Mouse (Mus musculus) ovary, postnatal 14 days (tissue): ENCODE data around the gene Dlgap1.

Experiments used
- DNase-seq: peaks from one replicate; pipeline ENCODE4 v3.0.0; 2022; ENCODE audit warnings: low spot score

The Dlgap1 gene

GRCm38 (mm10) chr17:70173916-70174315 lies 205.0 kb downstream of the Dlgap1 start:
- DNase-seq = no peak

- no peak for DNase-seq
Measured at GRCm38 (mm10) chr17:70191228-70191627, 222.4 kb downstream of the Dlgap1 start.

GRCm38 (mm10) chr17:70222891-70223290 lies 254.0 kb downstream of the Dlgap1 start:
- DNase-seq = no peak

DNA sequence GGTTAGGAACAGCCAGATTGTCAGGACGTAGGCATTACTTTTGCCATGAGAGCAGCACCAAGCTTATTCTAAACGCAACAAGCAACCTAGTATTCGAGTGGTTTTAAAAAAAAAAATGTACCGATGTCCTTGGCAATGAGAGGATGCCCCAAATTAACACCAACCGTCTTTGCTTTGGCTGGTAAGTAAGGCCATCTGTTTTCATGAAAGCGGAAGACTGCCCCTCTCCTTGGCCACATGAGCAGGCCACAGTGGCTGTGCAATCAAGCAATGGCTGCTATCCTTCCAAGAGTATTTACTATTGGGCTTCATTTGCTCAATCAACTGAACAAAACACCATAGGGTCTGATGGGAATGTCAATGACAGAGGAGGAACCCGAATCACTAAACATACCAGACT lies 278.5 kb downstream of the Dlgap1 start:
- DNase-seq = no peak

DNA sequence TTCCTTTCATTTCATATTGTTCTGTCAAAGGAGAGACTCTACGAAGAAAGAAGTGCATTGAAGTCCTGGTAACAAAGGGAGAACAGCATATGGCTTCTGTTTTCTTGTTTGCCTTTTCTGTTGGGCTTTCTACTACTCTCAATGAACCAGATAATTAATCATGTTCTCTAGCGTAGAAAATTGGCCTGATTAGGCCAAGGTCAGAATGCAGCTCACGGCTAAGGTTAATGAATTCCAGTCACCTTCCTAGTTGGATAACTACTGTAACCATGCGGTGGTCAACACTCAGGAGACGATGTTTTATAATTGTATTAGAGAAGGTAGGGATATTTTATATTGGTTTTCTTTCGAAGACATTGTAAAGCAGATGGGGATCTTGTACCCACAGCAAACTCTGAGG lies 279.4 kb downstream of the Dlgap1 start:
- no peak for DNase-seq

DNA sequence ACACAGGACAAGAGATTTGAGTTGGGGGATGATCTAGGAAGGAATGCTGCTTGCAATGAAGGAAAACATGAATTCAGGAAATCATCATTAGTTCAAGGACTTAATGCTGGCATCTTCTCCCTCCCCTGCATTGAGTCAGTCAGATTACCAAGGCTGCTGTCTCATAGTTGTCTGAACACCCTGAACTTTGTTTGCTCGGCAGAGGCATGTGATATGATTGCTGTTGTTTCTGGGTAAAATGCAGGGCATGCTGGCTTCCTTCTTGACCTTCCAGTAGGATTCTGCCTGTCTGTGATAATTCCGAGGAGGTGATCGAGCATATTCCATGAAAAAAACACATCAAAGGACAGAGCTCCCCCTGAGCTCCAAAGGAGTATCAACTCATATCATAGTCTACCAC lies 283.6 kb downstream of the Dlgap1 start:
- DNase-seq = no peak

- no peak for DNase-seq
Measured at GRCm38 (mm10) chr17:70256371-70256770, 287.5 kb downstream of the Dlgap1 start.

- DNase-seq = no peak
Measured at GRCm38 (mm10) chr17:70263156-70263555, 294.3 kb downstream of the Dlgap1 start.

- no peak for DNase-seq
Measured at GRCm38 (mm10) chr17:70272125-70272524, 303.3 kb downstream of the Dlgap1 start.

DNA sequence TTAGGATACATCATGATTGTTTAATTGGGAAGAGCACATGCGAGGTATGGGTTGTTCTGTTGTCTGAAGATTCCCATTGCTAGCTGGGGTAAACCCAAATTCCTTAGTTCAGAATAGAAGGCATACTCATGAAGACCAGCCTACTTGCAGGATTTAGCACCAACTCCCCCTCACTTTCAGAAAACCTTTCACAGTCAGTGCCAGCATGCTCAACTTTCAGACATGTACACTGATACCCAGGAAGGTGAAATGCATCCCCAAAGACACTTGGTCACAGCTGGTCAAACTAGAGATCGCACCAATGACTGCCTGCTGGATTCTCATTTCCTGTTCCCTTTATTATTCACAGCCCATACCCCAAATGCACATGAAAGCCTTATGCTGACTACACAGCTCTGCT lies 318.8 kb downstream of the Dlgap1 start:
- DNase-seq = no peak

GRCm38 (mm10) chr17:70294106-70294505 lies 325.2 kb downstream of the Dlgap1 start:
- DNase-seq = no peak

DNA sequence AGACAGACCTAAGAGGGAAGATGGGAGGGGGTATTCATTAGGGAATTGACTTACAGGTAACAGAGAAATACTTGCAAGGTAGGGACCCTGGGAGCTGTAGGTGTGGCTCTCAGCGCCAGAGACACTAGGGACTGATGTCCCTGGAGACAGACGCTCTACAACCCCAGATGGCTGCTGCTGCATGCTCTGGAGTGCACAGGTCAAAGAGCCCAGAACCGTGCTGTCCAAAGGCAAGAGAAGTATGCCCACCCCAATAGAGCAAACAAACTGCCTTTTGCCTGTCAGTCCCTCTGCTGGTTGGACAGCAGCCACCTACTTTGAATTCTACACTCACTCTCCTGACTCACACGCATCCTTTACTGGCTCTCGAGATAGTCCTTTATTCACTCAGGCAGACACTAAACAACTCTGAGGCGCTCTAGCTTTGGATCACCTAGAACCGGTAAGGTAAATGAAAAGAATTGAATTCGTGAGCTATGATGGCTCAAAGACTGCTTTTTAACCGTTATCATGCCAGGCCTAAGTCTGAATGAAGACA lies 333.1 kb downstream of the Dlgap1 start:
- no peak for DNase-seq

DNA sequence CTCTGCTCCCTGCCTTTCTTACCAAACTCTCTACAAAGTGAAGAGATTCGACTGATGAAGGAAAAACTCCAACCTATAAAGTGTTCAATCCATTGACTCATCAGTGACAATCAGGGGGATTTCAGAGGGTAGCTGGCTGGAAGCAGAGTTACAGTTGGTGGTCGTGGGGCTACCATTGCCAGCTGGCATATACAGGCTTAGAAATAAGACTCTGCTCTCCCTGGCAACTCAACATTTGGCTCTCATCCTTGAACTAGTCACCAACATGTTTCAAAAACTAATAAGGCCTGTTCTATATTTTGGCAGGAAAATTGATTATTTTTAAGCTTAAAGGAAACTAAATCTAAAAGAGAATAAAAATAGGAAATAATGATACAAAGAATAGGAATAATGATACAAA lies 333.8 kb downstream of the Dlgap1 start:
- no peak for DNase-seq

DNA sequence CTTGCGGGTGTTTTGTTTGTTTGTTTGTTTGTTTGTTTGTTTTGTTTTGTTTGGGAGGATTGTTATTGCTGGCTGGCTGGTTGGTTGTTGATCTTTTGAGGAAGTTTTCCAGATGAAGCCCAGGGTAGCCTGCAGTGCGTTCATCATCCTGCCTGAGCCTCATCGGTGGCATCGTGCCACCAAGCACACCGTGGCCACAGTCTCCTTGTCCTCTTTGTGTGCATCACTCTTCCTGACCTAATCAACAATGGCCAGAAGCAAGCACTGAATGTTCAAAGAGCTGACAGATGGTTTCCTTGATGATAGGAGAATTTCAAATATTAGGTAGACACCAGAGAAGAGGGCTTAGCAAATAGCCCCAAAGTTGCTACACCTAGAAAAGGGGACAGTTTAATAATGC lies 336.1 kb downstream of the Dlgap1 start:
- DNase-seq = no peak

DNA sequence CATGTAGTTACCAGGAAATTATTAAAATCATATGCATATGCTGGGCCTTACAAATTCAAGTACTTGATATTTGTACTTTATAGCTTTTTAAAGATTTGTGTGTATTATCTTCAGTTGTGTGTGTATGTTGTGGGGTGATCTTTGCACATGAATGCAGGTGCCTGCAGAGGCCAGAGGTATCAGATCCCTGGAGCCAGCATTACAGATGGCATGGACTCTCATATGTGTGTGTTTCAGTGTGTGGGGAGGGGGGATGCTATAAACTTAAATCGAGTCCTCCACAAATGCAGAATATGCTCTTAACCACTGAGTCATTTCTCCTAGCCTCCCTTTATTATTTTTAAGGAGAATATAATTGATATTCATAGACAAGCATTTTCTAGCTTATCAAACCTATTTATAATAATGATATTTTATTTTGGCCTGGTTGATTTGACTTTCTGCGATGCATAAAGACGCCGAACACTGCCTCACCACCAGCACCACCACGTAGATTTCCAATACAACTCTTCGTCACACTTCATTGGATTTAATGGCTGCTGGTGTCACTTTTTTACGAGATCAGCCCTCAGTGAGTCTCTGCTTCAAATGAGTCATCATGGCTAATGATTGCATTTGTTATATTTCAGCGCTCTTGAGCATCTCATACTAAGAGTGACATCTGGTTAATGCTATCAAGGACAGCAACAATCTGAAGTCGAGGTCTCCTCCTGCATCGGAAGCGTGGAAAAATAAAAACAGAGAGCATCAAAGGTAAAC lies 338.7 kb downstream of the Dlgap1 start:
- no peak for DNase-seq

GRCm38 (mm10) chr17:70308364-70309231 lies 339.7 kb downstream of the Dlgap1 start:
- no peak for DNase-seq

- DNase-seq = no peak
Measured at GRCm38 (mm10) chr17:70316327-70316726, 347.5 kb downstream of the Dlgap1 start.

DNA sequence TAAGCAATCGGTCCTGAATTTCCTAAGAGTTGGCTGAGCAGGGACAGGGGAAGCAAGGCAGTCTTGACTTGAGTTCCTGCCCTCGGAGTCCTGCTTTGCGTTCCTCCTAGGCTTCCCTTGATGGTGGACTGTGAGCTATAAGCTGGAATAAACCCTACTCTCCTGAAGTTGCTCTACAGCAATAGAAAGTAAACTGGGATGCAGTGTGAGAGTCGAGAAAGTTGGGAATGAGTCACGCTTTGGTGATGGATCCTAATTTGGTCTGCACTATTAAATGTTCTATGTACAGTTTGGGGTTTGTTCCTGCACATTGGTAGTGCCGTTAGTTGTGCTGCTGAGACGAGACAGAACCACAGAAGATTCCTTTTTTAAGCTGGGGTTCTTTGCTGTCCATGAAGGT lies 348.9 kb downstream of the Dlgap1 start:
- DNase-seq = no peak

GRCm38 (mm10) chr17:70321976-70322375 lies 353.1 kb downstream of the Dlgap1 start:
- DNase-seq = no peak

DNA sequence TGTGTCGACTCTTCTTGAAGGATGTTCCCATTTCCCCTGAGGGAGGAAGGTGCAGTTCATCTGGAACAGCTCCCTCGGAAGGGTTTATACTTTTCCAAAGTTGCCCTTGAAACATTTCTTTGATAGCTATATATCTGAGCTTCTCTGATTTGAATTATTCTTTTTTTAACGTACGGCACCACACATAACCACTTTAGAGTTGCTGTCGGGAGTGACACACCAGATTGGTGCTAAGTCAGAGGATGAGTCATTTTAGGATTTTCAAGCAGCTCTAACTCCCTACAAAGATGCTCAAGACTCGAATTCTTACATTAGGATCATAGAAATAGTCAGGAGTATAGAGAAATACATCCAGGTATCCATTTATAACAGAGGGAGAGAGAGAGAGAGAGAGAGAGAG lies 364.6 kb downstream of the Dlgap1 start:
- no peak for DNase-seq

DNA sequence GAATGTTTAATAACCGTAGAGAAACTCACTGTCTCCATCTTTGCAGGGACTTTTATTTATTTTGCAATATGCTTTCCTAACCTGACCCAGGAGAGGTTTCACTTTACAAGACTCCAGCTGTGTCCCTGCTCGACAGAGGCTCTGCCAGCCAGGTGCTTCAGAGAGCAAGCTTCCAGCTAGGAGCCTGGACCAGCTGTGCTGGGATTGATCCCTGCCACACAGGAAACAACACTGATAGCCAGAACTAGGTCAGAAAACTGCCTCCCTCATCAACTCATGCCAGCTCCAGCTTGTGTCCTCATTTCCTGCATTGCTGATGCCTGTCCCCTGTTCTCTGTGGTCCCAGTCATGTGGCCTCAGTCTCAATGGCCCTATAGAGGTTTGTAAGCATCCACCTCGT lies 365.3 kb downstream of the Dlgap1 start:
- DNase-seq = no peak

DNA sequence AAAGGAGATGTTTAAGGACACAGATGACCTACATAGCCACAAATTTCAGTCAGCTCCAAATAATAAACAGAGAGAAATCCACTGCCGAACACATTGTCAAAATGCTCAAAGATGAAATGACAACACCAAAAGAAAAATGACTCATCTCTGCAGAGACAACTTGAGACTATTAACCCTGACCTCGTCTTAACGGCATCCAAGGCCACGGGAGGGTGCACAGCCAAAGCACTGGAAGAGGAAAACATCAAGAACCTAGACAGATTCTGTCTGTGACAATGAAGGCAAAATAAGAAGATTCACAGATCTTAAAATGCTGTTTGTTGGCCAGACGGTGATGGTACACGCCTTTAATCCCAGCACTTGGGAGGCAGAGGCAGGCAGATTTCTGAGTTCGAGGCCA lies 370.9 kb downstream of the Dlgap1 start:
- DNase-seq = no peak

DNA sequence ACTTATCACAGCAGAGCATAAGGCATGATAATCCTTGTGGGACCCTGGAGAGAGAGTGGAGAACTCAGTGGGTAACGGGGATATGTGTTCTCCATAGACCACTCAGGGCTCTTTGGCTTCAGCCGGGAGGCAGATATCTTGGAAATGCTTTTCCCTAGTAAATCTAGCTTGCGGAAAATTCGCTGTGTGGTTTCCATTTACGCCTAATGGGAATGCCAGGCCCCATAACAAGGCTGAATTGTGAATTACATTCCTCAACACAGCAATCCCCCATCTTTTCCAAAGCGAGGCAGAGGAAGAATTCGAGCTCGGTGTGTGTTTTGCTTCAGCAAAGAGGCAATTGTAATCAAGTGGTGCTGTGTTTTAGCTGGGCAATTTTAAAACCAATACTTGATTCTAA lies 372.4 kb downstream of the Dlgap1 start:
- no peak for DNase-seq
